Mouse (Mus musculus) liver, postnatal 0 days (tissue): ENCODE data around the gene Gabrg3. TPM values are rescaled to one million over a fixed set of nuclear protein-coding genes. Genes with fewer than 3 reads are reported as not detected.
A peak's percentile ranks its signal among the peaks of the same experiment; 100 is the strongest.

ENCODE experiments used
- ATAC-seq: fragments of 200-750 bp; cut with Nextera tagmentation; 2 replicates; pipeline ENCODE4 v1.8.0; 2017; ENCODE audit warnings: mild to moderate bottlenecking, moderate library complexity
- DNase-seq: peaks from one replicate; pipeline ENCODE4 v3.0.0-alpha.2; 2016
- H3K27ac ChIP-seq: fragments of 300-500 bp; sonication (generic); 2 replicates; pipeline ENCODE4 v1.5.1; 2014; ENCODE audit warnings: antibody characterized with exemption, moderate library complexity, mild to moderate bottlenecking, low read depth
- H3K27me3 ChIP-seq: fragments of 300-500 bp; sonication (generic); 2 replicates; pipeline ENCODE4 v1.6.1; 2014; ENCODE audit warnings: low read length, control low read depth, mixed read lengths; ENCODE audit not compliant: insufficient read depth
- H3K36me3 ChIP-seq: fragments of 300-500 bp; sonication (generic); replicated peaks from 2 replicates; pipeline ENCODE4 v1.6.1; 2014; ENCODE audit warnings: mild to moderate bottlenecking, control low read depth, low read length, moderate library complexity, mixed read lengths; ENCODE audit not compliant: insufficient read depth
- H3K4me1 ChIP-seq: fragments of 300-500 bp; sonication (generic); 2 replicates; pipeline ENCODE4 v1.6.1; 2014; ENCODE audit warnings: antibody characterized with exemption, mild to moderate bottlenecking, control low read depth; ENCODE audit not compliant: insufficient read depth
- H3K4me2 ChIP-seq: fragments of 300-500 bp; sonication (generic); 2 replicates; pipeline ENCODE4 v1.6.1; 2014; ENCODE audit warnings: low read depth, mild to moderate bottlenecking, low read length, moderate library complexity, mixed read lengths
- H3K4me3 ChIP-seq: fragments of 300-500 bp; sonication (generic); 2 replicates; pipeline ENCODE4 v1.5.1; 2014; ENCODE audit warnings: low read depth, low read length
- H3K9ac ChIP-seq: fragments of 300-500 bp; sonication (generic); replicated peaks from 2 replicates; pipeline ENCODE4 v1.6.1; 2014; ENCODE audit warnings: mild to moderate bottlenecking, moderate library complexity
- H3K9me3 ChIP-seq: fragments of 300-500 bp; sonication (generic); 2 replicates; pipeline ENCODE4 v1.6.1; 2016; ENCODE audit warnings: mild to moderate bottlenecking, control low read depth, low read length, mixed read lengths
- CTCF ChIP-seq: sonication (generic); IDR thresholded peaks from 2 replicates; pipeline ENCODE4 v1.5.1; 2016; ENCODE audit warnings: antibody characterized with exemption, low read depth
- EP300 ChIP-seq: IDR thresholded peaks from 2 replicates; pipeline ENCODE4 v1.6.1; 2016; ENCODE audit warnings: antibody characterized with exemption, low read depth, mild to moderate bottlenecking
- whole genome bisulfite sequencing: fragments of 180-500 bp; shearing (Covaris S2); extraction: QIAGEN DNeasy Blood & Tissue Kit; methylation state at CpG from one replicate; pipeline ENCODE4 v1.1.7; 2014; ENCODE audit not compliant: insufficient replicate concordance; 5-methylcytosine and 5-hydroxymethylcytosine counted together
- polyA plus RNA-seq: library from polyadenylated mRNA; unstranded; fragments of >200 nt; fragmentation: Nextera tagmentation; extraction: Ambion mirVana; gene quantifications from 2 replicates; pipeline ENCODE4 v1.2.1, GENCODE M21; 2015

Gene Gabrg3
- polyA plus RNA-seq, 1 experiment from 2014 or later = not detected

- Histone ChIP-seq H3K9me3 (no peaks in the 10 kb centered on the region), H3K9ac (no peak overlapping the region), H3K4me1 (no peaks in the 10 kb centered on the region), H3K27ac (no peak overlapping the region), H3K4me3 (no peak overlapping the region), H3K36me3 (no peaks in the 10 kb centered on the region), H3K4me2 (no peak overlapping the region), H3K27me3 (no peaks in the 10 kb centered on the region)
- DNase-seq (no peak), ATAC-seq (no peak)
- TF ChIP-seq EP300 (no peak), CTCF (peak; percentile 34)
- WGBS = 86% methylated on average over 1 of the region's 2 CpGs
Observed at GRCm38 (mm10) chr7:56946398-56946797, 440.6 kb downstream of the Gabrg3 start.

- no peak overlapping the region for H3K4me3 ChIP-seq
- H3K4me1 ChIP-seq = no peaks in the 10 kb centered on the region
- H3K36me3 ChIP-seq = no peaks in the 10 kb centered on the region
- DNase-seq (no peak), ATAC-seq (no peak)
- 57% methylated on average over 2 of the region's 2 CpGs for WGBS
- H3K4me2 ChIP-seq = no peak overlapping the region
- H3K9me3 ChIP-seq = no peaks in the 10 kb centered on the region
- H3K9ac ChIP-seq = no peak overlapping the region
- no peak overlapping the region for H3K27ac ChIP-seq
- H3K27me3 ChIP-seq = no peaks in the 10 kb centered on the region
- TF ChIP-seq EP300 (no peak), CTCF (no peak)
Observed at GRCm38 (mm10) chr7:56941606-56942005, 445.4 kb downstream of the Gabrg3 start.

GRCm38 (mm10) chr7:56938020-56938419, 449.0 kb downstream of the Gabrg3 start:
- ATAC-seq (no peak), DNase-seq (no peak)
- no peaks in the 10 kb centered on the region for H3K36me3 ChIP-seq
- H3K9ac ChIP-seq = no peak overlapping the region
- H3K4me1 ChIP-seq = no peaks in the 10 kb centered on the region
- no peak overlapping the region for H3K4me3 ChIP-seq
- no peak overlapping the region for H3K27ac ChIP-seq
- 70% methylated on average over 5 of the region's 5 CpGs for WGBS
- H3K27me3 ChIP-seq = no peaks in the 10 kb centered on the region
- no peaks in the 10 kb centered on the region for H3K9me3 ChIP-seq
- TF ChIP-seq EP300 (no peak), CTCF (peak; percentile 45)
- no peak overlapping the region for H3K4me2 ChIP-seq

GRCm38 (mm10) chr7:56919499-56919898, 467.5 kb downstream of the Gabrg3 start:
- H3K27ac ChIP-seq = no peak overlapping the region
- H3K9me3 ChIP-seq = no peaks in the 10 kb centered on the region
- no peaks in the 10 kb centered on the region for H3K27me3 ChIP-seq
- H3K4me1 ChIP-seq = no peaks in the 10 kb centered on the region
- ATAC-seq = no peak
- WGBS = 85% methylated on average over 1 of the region's 1 CpGs
- no peak overlapping the region for H3K4me2 ChIP-seq
- no peak overlapping the region for H3K9ac ChIP-seq
- TF ChIP-seq CTCF = no peak
- no peak for TF ChIP-seq EP300
- no peaks in the 10 kb centered on the region for H3K36me3 ChIP-seq
- no peak overlapping the region for H3K4me3 ChIP-seq
- DNase-seq = no peak

GRCm38 (mm10) chr7:56914862-56915261, 472.1 kb downstream of the Gabrg3 start:
- Histone ChIP-seq H3K27me3 (no peaks in the 10 kb centered on the region), H3K4me1 (no peaks in the 10 kb centered on the region), H3K4me3 (no peak overlapping the region), H3K9ac (no peak overlapping the region), H3K36me3 (no peaks in the 10 kb centered on the region), H3K4me2 (no peak overlapping the region), H3K27ac (no peak overlapping the region), H3K9me3 (no peaks in the 10 kb centered on the region)
- TF ChIP-seq EP300 (no peak), CTCF (no peak)
- DNase-seq (no peak), ATAC-seq (no peak)
- 66% methylated on average over 2 of the region's 2 CpGs for WGBS

- 63% methylated on average over 4 of the region's 4 CpGs for WGBS
- no peak overlapping the region for H3K9ac ChIP-seq
- ATAC-seq (no peak), DNase-seq (no peak)
- H3K27ac ChIP-seq = no peak overlapping the region
- no peak overlapping the region for H3K4me2 ChIP-seq
- no peaks in the 10 kb centered on the region for H3K36me3 ChIP-seq
- no peaks in the 10 kb centered on the region for H3K27me3 ChIP-seq
- H3K4me1 ChIP-seq = no peaks in the 10 kb centered on the region
- no peak overlapping the region for H3K4me3 ChIP-seq
- TF ChIP-seq EP300 (no peak), CTCF (no peak)
- no peaks in the 10 kb centered on the region for H3K9me3 ChIP-seq
Observed at GRCm38 (mm10) chr7:56899762-56900161, 487.2 kb downstream of the Gabrg3 start.
